8 mouse cellular contexts compared by ENCODE assay signal in genomic region chr1:180763307-180763706, GRCm38 (mm10). TPM values are rescaled to one million over a fixed set of nuclear protein-coding genes. Genes with fewer than 3 reads are reported as not detected.
DNase-seq lines count a peak whose midpoint lies in the region; ATAC-seq and TF ChIP-seq lines count a peak whose summit lies in the region.

No protein-coding gene starts in this region.

- no peak for ATAC-seq in heart, embryonic 16.5 days (replicated peaks; ENCODE audit: extremely low read depth, insufficient read depth, low FRiP score)
- ATAC-seq in hindbrain, embryonic 14.5 days (ENCODE audit: low FRiP score), result peak; percentile 15; the same call in 1 of the 2 replicates
- peak; percentile 17; the same call in 1 of the 2 replicates for ATAC-seq in midbrain, postnatal 0 days (ENCODE audit: low FRiP score)

- no peaks in the 10 kb centered on the region for H3K27me3 ChIP-seq in heart, embryonic 16.5 days (ENCODE audit: control insufficient read depth, insufficient read depth, low read length)
- no peaks in the 10 kb centered on the region for H3K27me3 ChIP-seq in hindbrain, embryonic 14.5 days (ENCODE audit: control insufficient read depth, insufficient read depth, low read length)
- peaks cover 7% of the 10 kb centered on the region; the same call in 1 of the 2 replicates for H3K27me3 ChIP-seq in midbrain, postnatal 0 days (ENCODE audit: insufficient read depth, low read length)

- H3K27ac ChIP-seq in heart, embryonic 16.5 days (ENCODE audit: low read length), result no peak overlapping the region
- H3K27ac ChIP-seq in hindbrain, embryonic 14.5 days, result no peak overlapping the region
- H3K27ac ChIP-seq in midbrain, postnatal 0 days (ENCODE audit: low read depth, low read length), result no peak overlapping the region

- H3K9ac ChIP-seq in heart, embryonic 16.5 days (ENCODE audit: low read length), result peak overlapping the region; percentile 72
- peak overlapping the region; percentile 50 for H3K9ac ChIP-seq in hindbrain, embryonic 14.5 days
- H3K9ac ChIP-seq in midbrain, postnatal 0 days (replicated peaks; ENCODE audit: low read length, poor library complexity, severe bottlenecking), result peak overlapping the region; percentile 44

- no peak for DNase-seq in heart, postnatal 4 days
- peak; percentile 25 to 28 for DNase-seq in cerebellum, postnatal 36 days
- no peak for DNase-seq in hindbrain, embryonic 14.5 days (ENCODE audit: low spot score)
- peak; percentile 26 for DNase-seq in midbrain, postnatal 0 days (ENCODE audit: low spot score)
- DNase-seq in thymus, postnatal 10 days (ENCODE audit: low spot score in 2 of 2), result no peak
- DNase-seq in left cerebral cortex, adult 8-10 months (ENCODE audit: low spot score in 2 of 2), result no peak
- no peak for DNase-seq in right cerebral cortex, postnatal 10 days (ENCODE audit: low spot score in 2 of 2)

- H3K4me1 ChIP-seq in heart, embryonic 16.5 days (ENCODE audit: control insufficient read depth, insufficient read depth, low read length), result peaks cover 8% of the 10 kb centered on the region; the same call in 1 of the 2 replicates
- H3K4me1 ChIP-seq in hindbrain, embryonic 14.5 days (replicated peaks; ENCODE audit: control insufficient read depth, insufficient read depth, low read length), result peaks cover 17% of the 10 kb centered on the region
- H3K4me1 ChIP-seq in midbrain, postnatal 0 days (ENCODE audit: insufficient read depth, low read length), result no peaks in the 10 kb centered on the region

- WGBS in heart, embryonic 16.5 days, result 6% methylated on average over 14 of the region's 14 CpGs
- 8% methylated on average over 14 of the region's 14 CpGs for WGBS in hindbrain, embryonic 14.5 days
- WGBS in midbrain, postnatal 0 days, result 3% methylated on average over 14 of the region's 14 CpGs

- peak overlapping the region; percentile 52 for H3K4me3 ChIP-seq in heart, embryonic 16.5 days (ENCODE audit: low read length)
- H3K4me3 ChIP-seq in hindbrain, embryonic 14.5 days (replicated peaks; ENCODE audit: low read length), result peak overlapping the region; percentile 33
- peak overlapping the region; percentile 34 for H3K4me3 ChIP-seq in midbrain, postnatal 0 days (ENCODE audit: low read depth, low read length)

- no peaks in the 10 kb centered on the region for H3K36me3 ChIP-seq in heart, embryonic 16.5 days (ENCODE audit: control insufficient read depth, insufficient read depth)
- no peaks in the 10 kb centered on the region for H3K36me3 ChIP-seq in hindbrain, embryonic 14.5 days (replicated peaks; ENCODE audit: control insufficient read depth, insufficient read depth)
- no peaks in the 10 kb centered on the region for H3K36me3 ChIP-seq in midbrain, postnatal 0 days (ENCODE audit: insufficient read depth, low read length)

- peak overlapping the region; percentile 93 for H3K4me2 ChIP-seq in heart, embryonic 16.5 days (ENCODE audit: low read depth, low read length)
- peak overlapping the region; percentile 70 for H3K4me2 ChIP-seq in hindbrain, embryonic 14.5 days (replicated peaks)
- peak overlapping the region; percentile 59 for H3K4me2 ChIP-seq in midbrain, postnatal 0 days (ENCODE audit: low read depth, low read length, poor library complexity, severe bottlenecking)

- H3K9me3 ChIP-seq in heart, embryonic 16.5 days (replicated peaks; ENCODE audit: control insufficient read depth, low read length), result no peaks in the 10 kb centered on the region
- no peaks in the 10 kb centered on the region for H3K9me3 ChIP-seq in hindbrain, embryonic 14.5 days (ENCODE audit: control insufficient read depth, low read length)
- no peaks in the 10 kb centered on the region for H3K9me3 ChIP-seq in midbrain, postnatal 0 days (ENCODE audit: low read length)

- TF ChIP-seq CTCF in midbrain, postnatal 0 days (IDR thresholded peaks at IDR 0.05), result no peak

RNA-seq across cellular contexts. Expression of gene Acbd3, which starts 37.5 kb away (rescaled TPM):
- 18.3 and 19.2 TPM in 2 replicates for polyA plus RNA-seq in heart, embryonic 16.5 days (2015; fragmentation: Nextera tagmentation; extraction: Ambion mirVana)
- 10 to 100 TPM; 35.8 to 36.5 TPM for total RNA-seq in heart, postnatal 4 days (2021)
- polyA plus RNA-seq in hindbrain, embryonic 14.5 days (2014; fragmentation: Nextera tagmentation; extraction: Ambion mirVana), result 27.1 and 27.6 TPM in 2 replicates
- 30.0 and 42.5 TPM in 2 replicates for total RNA-seq in midbrain, postnatal 0 days (2014; rRNA removed)
- 15.8 and 18.8 TPM in 2 replicates for polyA plus RNA-seq in midbrain, postnatal 0 days (2015; fragmentation: Nextera tagmentation; extraction: Ambion mirVana)
- total RNA-seq in left cerebral cortex, adult 8-10 months (2022), result 10 to 100 TPM; 32.2 to 34.0 (median 33.1) TPM

RNA-seq across cellular contexts. Expression of gene H3f3a, which starts 50.4 kb away (rescaled TPM):
- 1,475 and 1,571 TPM in 2 replicates for polyA plus RNA-seq in heart, embryonic 16.5 days (2015; fragmentation: Nextera tagmentation; extraction: Ambion mirVana)
- 1,000 to 10,000 TPM in 1 of 2 experiments, 100 to 1,000 TPM in 1; 959 to 1,008 TPM for total RNA-seq in heart, postnatal 4 days (2021)
- polyA plus RNA-seq in hindbrain, embryonic 14.5 days (2014; fragmentation: Nextera tagmentation; extraction: Ambion mirVana), result 2,816 and 2,951 TPM in 2 replicates
- 1,783 and 3,084 TPM in 2 replicates for total RNA-seq in midbrain, postnatal 0 days (2014; rRNA removed)
- 1,997 and 2,039 TPM in 2 replicates for polyA plus RNA-seq in midbrain, postnatal 0 days (2015; fragmentation: Nextera tagmentation; extraction: Ambion mirVana)
- total RNA-seq in left cerebral cortex, adult 8-10 months (2022), result 100 to 1,000 TPM; 259 to 296 (median 268) TPM

Comparison
In these comparisons a context has a peak if more than half of its experiments do, and no peak if none do; other contexts are left out.
1. DNase-seq: peak in cerebellum, postnatal 36 days (2 of 2) and midbrain, postnatal 0 days (single experiment); none in heart, postnatal 4 days (single experiment), hindbrain, embryonic 14.5 days (single experiment), thymus, postnatal 10 days (0 of 2), left cerebral cortex, adult 8-10 months (0 of 2) and right cerebral cortex, postnatal 10 days (0 of 2).
2. Peak in every context shown above with its lines, with median percentiles within 50 percentile points of each other: H3K4me2 ChIP-seq, H3K4me3 ChIP-seq and H3K9ac ChIP-seq.